Mouse (Mus musculus): ENCODE results near the gene Btg4. TPM values are rescaled to one million over a fixed set of nuclear protein-coding genes. Genes with fewer than 3 reads are reported as not detected.

Gene Btg4
- polyA plus RNA-seq, 1 experiment from 2014 or later, result not detected

GRCm38 (mm10) chr9:51163989-51164388 lies 103.3 kb downstream of the Btg4 start:
- no peaks in the 10 kb centered on the region for H3K36me3 ChIP-seq (ENCODE audit: control insufficient read depth, insufficient read depth, low read length)
- DNase-seq (ENCODE audit: low spot score), result no peak
- no peaks in the 10 kb centered on the region for H3K4me1 ChIP-seq (ENCODE audit: control insufficient read depth, insufficient read depth, low read length)
- no peaks in the 10 kb centered on the region for H3K27me3 ChIP-seq (ENCODE audit: control insufficient read depth, insufficient read depth, low read length)
- no peaks in the 10 kb centered on the region for H3K9me3 ChIP-seq (ENCODE audit: control insufficient read depth, low read length)
- H3K27ac ChIP-seq (replicated peaks; ENCODE audit: low read depth, low read length), result no peak overlapping the region
- H3K4me2 ChIP-seq (ENCODE audit: low read depth, severe bottlenecking), result no peak overlapping the region
- ATAC-seq (ENCODE audit: insufficient number of reproducible peaks, low FRiP score, low TSS enrichment, low read depth), result no peak
- 85% methylated on average over 5 of the region's 5 CpGs for WGBS
- no peak overlapping the region for H3K4me3 ChIP-seq (ENCODE audit: low read depth, low read length)
- H3K9ac ChIP-seq (ENCODE audit: low read length), result no peak overlapping the region

DNA sequence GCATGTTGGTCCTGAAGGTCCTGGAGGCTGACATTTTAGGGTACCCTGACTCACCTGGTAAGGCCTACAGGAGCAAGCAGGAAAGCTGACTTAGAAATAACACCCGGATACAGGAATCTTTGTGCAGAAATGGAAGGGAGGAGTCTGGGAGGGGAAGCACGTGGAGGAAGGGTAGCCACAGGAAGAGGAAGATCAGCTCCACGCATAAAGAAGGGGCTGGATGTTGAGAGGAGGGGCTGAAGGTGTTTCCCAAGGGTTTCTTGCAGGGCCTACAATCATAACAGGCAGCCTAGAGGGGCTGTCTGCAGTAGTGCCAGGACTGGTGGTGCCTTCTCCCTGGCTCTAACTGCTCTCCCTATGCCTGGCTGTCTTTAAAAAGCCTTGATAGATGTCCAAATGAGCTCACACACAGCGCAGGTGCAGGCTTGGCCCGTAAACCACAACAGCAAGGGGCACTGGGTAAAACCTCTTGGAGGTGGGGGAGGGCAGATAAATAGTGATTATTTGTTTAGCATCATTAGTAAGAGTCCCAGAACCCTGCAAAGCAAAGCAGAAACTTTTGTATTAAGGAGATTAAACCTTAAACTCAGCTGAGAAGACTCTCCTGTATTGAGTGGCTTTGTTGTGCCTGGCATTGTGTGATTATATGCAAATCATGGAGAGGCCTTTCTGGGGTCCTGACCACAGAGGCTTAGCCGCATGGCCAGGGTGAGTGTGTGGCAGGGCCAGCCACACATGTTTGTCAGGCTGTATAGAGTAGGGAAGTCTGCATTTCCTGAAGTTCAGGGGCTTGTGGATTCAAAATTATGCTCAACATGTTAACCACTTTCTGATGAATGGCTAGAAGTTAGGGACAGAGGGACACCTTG lies 104.8 kb downstream of the Btg4 start, which contains the start of gene Gm32742:
Gm32742 (minus strand) TSS at position 206 of the 869 bp plus-strand sequence.
- no peak within 1 kb of the TSS for H3K4me3 ChIP-seq (ENCODE audit: low read depth, low read length)
- no peak within 1 kb of the TSS for H3K27ac ChIP-seq (replicated peaks; ENCODE audit: low read depth, low read length)

DNA sequence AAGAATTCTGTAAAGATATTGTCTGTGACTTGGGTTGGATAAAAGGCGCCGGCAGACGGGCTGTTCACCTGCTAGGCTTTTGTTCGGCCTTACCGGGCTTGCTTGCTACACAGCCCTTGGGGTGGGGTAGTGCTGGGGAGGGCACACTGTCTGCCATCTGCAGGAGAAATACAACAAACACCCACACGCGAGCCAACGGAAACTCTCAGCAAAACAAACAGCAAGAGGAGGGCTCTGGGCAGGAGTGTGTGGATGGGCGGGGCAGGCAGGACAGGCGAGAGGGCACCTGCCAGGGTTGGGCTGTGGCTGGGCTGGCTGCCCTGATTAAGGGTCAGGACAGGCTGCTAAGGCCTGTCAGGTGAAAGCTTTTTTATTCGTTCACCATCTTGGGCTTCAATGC lies 107.3 kb downstream of the Btg4 start:
- WGBS, result 70% methylated on average over 11 of the region's 11 CpGs

More for the DNA sequence above, 104.8 kb downstream of the Btg4 start, which contains the start of gene Gm32742:
- ATAC-seq (ENCODE audit: insufficient number of reproducible peaks, low FRiP score, low TSS enrichment, low read depth), result no peak
- DNase-seq (ENCODE audit: low spot score), result no peak
- Histone ChIP-seq H3K4me1 (ENCODE audit: control insufficient read depth, insufficient read depth, low read length) (no peaks in the 10 kb centered on the region), H3K36me3 (ENCODE audit: control insufficient read depth, insufficient read depth, low read length) (no peaks in the 10 kb centered on the region), H3K4me2 (ENCODE audit: low read depth, severe bottlenecking) (no peak within 1 kb of the TSS), H3K9ac (ENCODE audit: low read length) (no peak within 1 kb of the TSS), H3K9me3 (ENCODE audit: control insufficient read depth, low read length) (no peaks in the 10 kb centered on the region), H3K27me3 (ENCODE audit: control insufficient read depth, insufficient read depth, low read length) (no peaks in the 10 kb centered on the region)
- WGBS, result 51% methylated on average over 6 of the region's 6 CpGs

DNA sequence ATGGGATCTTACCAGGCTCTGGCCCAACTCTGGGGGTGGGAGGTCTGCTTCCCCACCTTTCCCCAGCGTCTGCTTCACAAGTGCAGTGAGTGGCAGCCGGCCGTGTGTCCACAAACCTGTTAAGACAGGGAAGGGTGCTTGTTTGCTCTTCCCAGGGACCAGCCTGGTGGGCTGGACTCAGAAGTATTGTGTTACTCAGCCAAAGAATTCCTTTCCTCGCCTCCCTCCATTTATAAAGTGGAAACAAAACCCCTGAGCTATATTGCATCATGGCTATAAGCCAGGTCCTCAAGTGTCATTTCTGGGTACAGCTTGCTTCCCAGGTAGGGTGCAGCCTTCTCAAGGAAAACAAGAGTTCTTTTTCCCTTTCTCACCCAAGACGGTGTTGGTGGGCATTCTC lies 108.0 kb downstream of the Btg4 start:
- no peak overlapping the region for H3K27ac ChIP-seq (replicated peaks; ENCODE audit: low read depth, low read length)
- ATAC-seq (ENCODE audit: insufficient number of reproducible peaks, low FRiP score, low TSS enrichment, low read depth), result no peak

More for the DNA sequence above, 107.3 kb downstream of the Btg4 start:
- no peak for DNase-seq (ENCODE audit: low spot score)
- Histone ChIP-seq H3K36me3 (ENCODE audit: control insufficient read depth, insufficient read depth, low read length) (no peaks in the 10 kb centered on the region), H3K27me3 (ENCODE audit: control insufficient read depth, insufficient read depth, low read length) (no peaks in the 10 kb centered on the region), H3K9me3 (ENCODE audit: control insufficient read depth, low read length) (no peaks in the 10 kb centered on the region), H3K4me1 (ENCODE audit: control insufficient read depth, insufficient read depth, low read length) (no peaks in the 10 kb centered on the region), H3K4me3 (ENCODE audit: low read depth, low read length) (no peak overlapping the region), H3K4me2 (ENCODE audit: low read depth, severe bottlenecking) (no peak overlapping the region), H3K9ac (ENCODE audit: low read length) (no peak overlapping the region), H3K27ac (replicated peaks; ENCODE audit: low read depth, low read length) (no peak overlapping the region)
- no peak for ATAC-seq (ENCODE audit: insufficient number of reproducible peaks, low FRiP score, low TSS enrichment, low read depth)

GRCm38 (mm10) chr9:51169133-51169532 lies 108.4 kb downstream of the Btg4 start:
- Histone ChIP-seq H3K9me3 (ENCODE audit: control insufficient read depth, low read length) (no peaks in the 10 kb centered on the region), H3K9ac (ENCODE audit: low read length) (no peak overlapping the region), H3K27me3 (ENCODE audit: control insufficient read depth, insufficient read depth, low read length) (no peaks in the 10 kb centered on the region), H3K4me1 (ENCODE audit: control insufficient read depth, insufficient read depth, low read length) (no peaks in the 10 kb centered on the region), H3K4me3 (ENCODE audit: low read depth, low read length) (no peak overlapping the region), H3K36me3 (ENCODE audit: control insufficient read depth, insufficient read depth, low read length) (no peaks in the 10 kb centered on the region), H3K4me2 (ENCODE audit: low read depth, severe bottlenecking) (no peak overlapping the region), H3K27ac (replicated peaks; ENCODE audit: low read depth, low read length) (no peak overlapping the region)
- WGBS, result 92% methylated on average over 7 of the region's 7 CpGs
- ATAC-seq (ENCODE audit: insufficient number of reproducible peaks, low FRiP score, low TSS enrichment, low read depth), result no peak
- DNase-seq (ENCODE audit: low spot score), result no peak

More for the DNA sequence above, 108.0 kb downstream of the Btg4 start:
- no peak overlapping the region for H3K4me2 ChIP-seq (ENCODE audit: low read depth, severe bottlenecking)
- no peaks in the 10 kb centered on the region for H3K9me3 ChIP-seq (ENCODE audit: control insufficient read depth, low read length)
- no peak overlapping the region for H3K9ac ChIP-seq (ENCODE audit: low read length)
- H3K27me3 ChIP-seq (ENCODE audit: control insufficient read depth, insufficient read depth, low read length), result no peaks in the 10 kb centered on the region
- H3K36me3 ChIP-seq (ENCODE audit: control insufficient read depth, insufficient read depth, low read length), result no peaks in the 10 kb centered on the region
- no peak for DNase-seq (ENCODE audit: low spot score)
- no peak overlapping the region for H3K4me3 ChIP-seq (ENCODE audit: low read depth, low read length)
- WGBS, result 78% methylated on average over 5 of the region's 5 CpGs
- no peaks in the 10 kb centered on the region for H3K4me1 ChIP-seq (ENCODE audit: control insufficient read depth, insufficient read depth, low read length)

MicroRNAs encoded within 50 kb of the gene (microRNA counts, 519-probe panel; counts per million panel counts)
- not detected for microRNA mmu-miR-34b-3p
- microRNA mmu-miR-34b-5p, result 1,670 counts per million, percentile 11 among the panel's probes with 10 or more counts
- microRNA mmu-miR-34c, result 5,230 counts per million, percentile 85 among the panel's probes with 10 or more counts

Small RNA genes within 50 kb of the gene (microRNA-seq; reads per million reads assigned to microRNA genes)
- 54.0 reads per million, percentile 41 among the genes with 10 or more reads in this experiment for gene Mir34b
- 1,548 reads per million, percentile 78 among the genes with 10 or more reads in this experiment for gene Mir34c

Other genes starting within 250 kb of the Btg4 start
- 126 and 133 TPM in 2 replicates for gene Ppp2r1b, start 215.6 kb upstream of the Btg4 start, polyA plus RNA-seq (2014; fragmentation: Nextera tagmentation; extraction: Ambion mirVana)
- 11.0 and 16.2 TPM in 2 replicates for gene Sik2, start 51.8 kb upstream of the Btg4 start, polyA plus RNA-seq (2014; fragmentation: Nextera tagmentation; extraction: Ambion mirVana)
- 3.4 and 3.9 TPM in 2 replicates for gene Layn, start 16.2 kb downstream of the Btg4 start, polyA plus RNA-seq (2014; fragmentation: Nextera tagmentation; extraction: Ambion mirVana)
- gene 4833427G06Rik, start 41.2 kb downstream of the Btg4 start, polyA plus RNA-seq (2014; fragmentation: Nextera tagmentation; extraction: Ambion mirVana), result not detected in 2 replicates
- 0.01 TPM in 1 of 2 replicates, not detected in the other for gene Gm32742, start 104.6 kb downstream of the Btg4 start, polyA plus RNA-seq (2014; fragmentation: Nextera tagmentation; extraction: Ambion mirVana)
- not detected in 2 replicates for gene Pou2af1, start 152.8 kb downstream of the Btg4 start, polyA plus RNA-seq (2014; fragmentation: Nextera tagmentation; extraction: Ambion mirVana)
- 1.8 and 2.2 TPM in 2 replicates for gene Colca2, start 217.7 kb downstream of the Btg4 start, polyA plus RNA-seq (2014; fragmentation: Nextera tagmentation; extraction: Ambion mirVana)